Mouse (Mus musculus) liver, embryonic 11.5 days (tissue): ENCODE data around the gene Setd1b. TPM values are rescaled to one million over a fixed set of nuclear protein-coding genes. Genes with fewer than 3 reads are reported as not detected.
A peak's percentile ranks its signal among the peaks of the same experiment; 100 is the strongest.

Experiments
- ATAC-seq: fragments of 200-750 bp; cut with Nextera tagmentation; replicated peaks from 2 replicates; pipeline ENCODE4 v1.8.0; 2017; ENCODE audit warnings: moderate number of reproducible peaks, mild to moderate bottlenecking, moderate TSS enrichment, moderate library complexity; ENCODE audit not compliant: low FRiP score
- DNase-seq: peaks from one replicate; pipeline ENCODE4 v3.0.0-alpha.2; 2017; ENCODE audit warnings: low spot score
- H3K27ac ChIP-seq: fragments of 300-500 bp; sonication (generic); 2 replicates; pipeline ENCODE4 v1.5.1; 2014; ENCODE audit warnings: mild to moderate bottlenecking, low read depth, low read length, control low read depth
- H3K27me3 ChIP-seq: fragments of 300-500 bp; sonication (generic); replicated peaks from 2 replicates; pipeline ENCODE4 v1.6.1; 2014; ENCODE audit warnings: low read length, mixed read lengths; ENCODE audit not compliant: control insufficient read depth, insufficient read depth
- H3K36me3 ChIP-seq: fragments of 300-500 bp; sonication (generic); 2 replicates; pipeline ENCODE4 v1.6.1; 2014; ENCODE audit warnings: mild to moderate bottlenecking, low read length, moderate library complexity, mixed read lengths; ENCODE audit not compliant: control insufficient read depth, insufficient read depth
- H3K4me1 ChIP-seq: fragments of 300-500 bp; sonication (generic); replicated peaks from 2 replicates; pipeline ENCODE4 v1.6.1; 2014; ENCODE audit warnings: low read length, mixed read lengths; ENCODE audit not compliant: control insufficient read depth, insufficient read depth
- H3K4me2 ChIP-seq: fragments of 300-500 bp; sonication (generic); 2 replicates; pipeline ENCODE4 v1.6.1; 2014; ENCODE audit warnings: mild to moderate bottlenecking, control low read depth, moderate library complexity
- H3K4me3 ChIP-seq: fragments of 300-500 bp; sonication (generic); 2 replicates; pipeline ENCODE4 v1.5.1; 2014; ENCODE audit warnings: low read depth, low read length, control low read depth
- H3K9ac ChIP-seq: fragments of 300-500 bp; sonication (generic); 2 replicates; pipeline ENCODE4 v1.6.1; 2014; ENCODE audit warnings: low read depth, low read length, control low read depth
- H3K9me3 ChIP-seq: fragments of 300-500 bp; sonication (generic); 2 replicates; pipeline ENCODE4 v1.6.1; 2016; ENCODE audit warnings: low read length, inconsistent platforms, mixed read lengths; ENCODE audit not compliant: control insufficient read depth
- WGBS: fragments of 180-500 bp; shearing (Covaris S2); extraction: QIAGEN DNeasy Blood & Tissue Kit; methylation state at CpG from one replicate; pipeline ENCODE4 v1.1.7; 2014; 5-methylcytosine and 5-hydroxymethylcytosine counted together
- polyA plus RNA-seq: library from polyadenylated mRNA; unstranded; fragments of >200 nt; fragmentation: Nextera tagmentation; extraction: Ambion mirVana; gene quantifications from 2 replicates; pipeline ENCODE4 v1.2.1, GENCODE M21; 2014

Setd1b gene
- polyA plus RNA-seq, 1 experiment from 2014 or later: 9.6 TPM

DNA sequence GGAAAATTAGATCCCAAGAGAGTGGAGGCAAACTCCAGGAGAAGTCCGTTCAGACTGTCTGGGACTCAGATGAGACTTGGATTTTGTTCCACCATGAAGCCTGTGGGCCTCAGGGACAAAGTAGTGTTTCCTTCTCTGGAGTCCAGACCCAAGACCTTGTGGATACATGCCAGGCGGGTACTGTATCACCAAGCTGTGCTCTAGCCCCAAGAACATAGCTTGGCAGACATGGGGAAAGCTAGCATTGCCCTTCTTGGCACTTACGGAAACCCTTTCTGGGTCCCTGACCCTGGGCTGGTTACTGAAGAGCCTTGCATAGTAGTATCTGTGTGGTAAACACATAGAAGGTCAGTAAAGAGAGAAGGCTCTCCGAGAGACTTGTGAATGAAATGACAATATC is 17.5 kb downstream of the Setd1b start:
- H3K9ac ChIP-seq: no peak overlapping the region
- peaks cover 66% of the 10 kb centered on the region for H3K36me3 ChIP-seq
- H3K4me1 ChIP-seq: no peaks in the 10 kb centered on the region
- ATAC-seq (no peak), DNase-seq (no peak)
- no peaks in the 10 kb centered on the region for H3K27me3 ChIP-seq
- H3K27ac ChIP-seq: no peak overlapping the region
- no peak overlapping the region for H3K4me2 ChIP-seq
- no peaks in the 10 kb centered on the region for H3K9me3 ChIP-seq
- no peak overlapping the region for H3K4me3 ChIP-seq
- 89% methylated on average over 4 of the region's 4 CpGs for WGBS

DNA sequence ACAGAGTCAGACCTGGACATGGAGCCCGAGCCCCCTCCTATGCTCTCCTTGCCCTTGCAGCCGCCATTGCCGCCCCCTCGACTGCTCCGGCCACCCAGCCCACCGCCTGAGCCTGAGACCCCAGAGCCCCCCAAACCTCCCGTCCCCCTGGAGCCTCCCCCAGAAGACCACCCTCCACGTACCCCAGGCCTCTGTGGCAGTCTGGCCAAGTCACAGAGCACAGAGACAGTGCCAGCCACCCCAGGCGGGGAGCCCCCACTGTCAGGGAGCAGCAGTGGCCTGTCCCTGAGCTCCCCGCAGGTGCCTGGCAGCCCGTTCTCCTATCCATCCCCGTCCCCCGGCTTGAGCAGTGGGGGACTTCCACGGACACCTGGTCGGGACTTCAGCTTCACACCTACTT is 17.9 kb downstream of the Setd1b start:
- Histone ChIP-seq H3K9ac (no peak overlapping the region), H3K36me3 (peaks cover 63% of the 10 kb centered on the region), H3K4me3 (no peak overlapping the region), H3K27ac (no peak overlapping the region), H3K4me1 (no peaks in the 10 kb centered on the region), H3K4me2 (no peak overlapping the region), H3K9me3 (no peaks in the 10 kb centered on the region), H3K27me3 (no peaks in the 10 kb centered on the region)
- DNase-seq: no peak
- no peak for ATAC-seq
- 94% methylated on average over 15 of the region's 15 CpGs for WGBS

DNA sequence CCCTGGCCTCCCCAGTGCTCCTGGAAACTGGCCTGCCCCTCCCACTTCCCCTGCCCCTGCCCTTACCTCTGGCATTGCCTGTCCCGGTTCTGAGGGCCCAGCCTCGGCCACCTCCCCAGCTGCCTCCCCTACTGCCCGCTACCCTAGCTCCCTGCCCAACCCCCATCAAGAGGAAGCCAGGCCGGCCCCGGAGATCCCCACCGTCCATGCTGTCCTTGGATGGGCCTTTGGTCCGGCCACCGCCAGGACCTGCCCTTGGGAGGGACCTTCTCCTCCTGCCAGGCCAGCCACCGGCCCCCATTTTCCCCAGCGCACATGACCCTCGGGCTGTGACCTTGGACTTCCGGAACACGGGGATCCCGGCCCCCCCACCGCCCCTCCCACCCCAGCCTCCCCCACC is 18.3 kb downstream of the Setd1b start:
- Histone ChIP-seq H3K4me3 (no peak overlapping the region), H3K27ac (no peak overlapping the region), H3K9me3 (no peaks in the 10 kb centered on the region), H3K4me2 (no peak overlapping the region), H3K4me1 (no peaks in the 10 kb centered on the region), H3K27me3 (no peaks in the 10 kb centered on the region), H3K9ac (no peak overlapping the region), H3K36me3 (peaks cover 62% of the 10 kb centered on the region)
- ATAC-seq (no peak), DNase-seq (no peak)
- 91% methylated on average over 15 of the region's 15 CpGs for WGBS

DNA sequence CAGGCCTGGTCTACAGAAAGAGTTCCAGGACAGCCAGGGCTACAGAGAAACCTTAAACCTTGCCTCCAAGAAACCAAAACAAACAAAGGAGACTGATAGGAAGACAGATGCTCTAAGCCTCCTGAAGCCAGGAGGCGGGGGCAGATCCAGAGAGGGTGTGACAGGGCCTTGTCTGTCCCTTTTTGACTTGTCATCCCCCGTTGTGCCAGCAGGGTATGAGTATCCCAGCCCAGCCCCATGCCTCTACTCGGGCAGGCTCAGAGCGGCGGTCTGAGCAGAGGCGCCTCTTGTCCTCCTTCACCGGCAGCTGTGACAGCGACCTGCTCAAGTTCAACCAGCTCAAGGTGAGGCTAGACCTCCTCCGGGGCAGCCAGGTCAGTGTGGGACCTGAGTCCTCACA is 20.9 kb downstream of the Setd1b start:
- DNase-seq (no peak), ATAC-seq (no peak)
- H3K36me3 ChIP-seq: peaks cover 60% of the 10 kb centered on the region
- H3K9ac ChIP-seq: no peak overlapping the region
- H3K9me3 ChIP-seq: no peaks in the 10 kb centered on the region
- no peak overlapping the region for H3K27ac ChIP-seq
- H3K4me1 ChIP-seq: no peaks in the 10 kb centered on the region
- no peak overlapping the region for H3K4me2 ChIP-seq
- H3K27me3 ChIP-seq: no peaks in the 10 kb centered on the region
- WGBS: 84% methylated on average over 9 of the region's 9 CpGs
- H3K4me3 ChIP-seq: no peak overlapping the region

DNA sequence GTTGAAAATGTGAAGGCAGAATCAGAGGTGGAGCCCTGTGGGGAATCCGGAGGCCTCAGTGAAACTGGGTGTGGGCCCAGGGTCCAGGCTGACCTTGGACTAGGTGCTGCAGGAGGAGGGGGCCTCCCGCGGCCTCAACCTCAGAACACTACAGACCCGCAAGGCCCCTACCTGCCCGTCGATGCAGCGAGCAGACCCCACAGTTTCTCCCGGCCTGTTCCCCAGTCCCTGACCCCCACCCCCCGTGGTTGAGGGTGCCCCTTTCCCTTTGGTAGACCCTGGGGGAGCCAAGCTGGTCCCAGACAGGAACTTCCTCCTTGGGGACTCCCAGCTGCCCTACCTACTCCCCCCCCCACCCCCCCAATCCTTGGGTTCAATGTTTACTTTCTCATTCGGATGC is 24.4 kb downstream of the Setd1b start:
- WGBS: 92% methylated on average over 10 of the region's 10 CpGs
- H3K4me3 ChIP-seq: no peak overlapping the region
- no peak for ATAC-seq
- peaks cover 27% of the 10 kb centered on the region for H3K36me3 ChIP-seq
- H3K4me2 ChIP-seq: no peak overlapping the region
- H3K4me1 ChIP-seq: no peaks in the 10 kb centered on the region
- no peaks in the 10 kb centered on the region for H3K9me3 ChIP-seq
- H3K9ac ChIP-seq: no peak overlapping the region
- H3K27ac ChIP-seq: no peak overlapping the region
- H3K27me3 ChIP-seq: no peaks in the 10 kb centered on the region
- DNase-seq: no peak

DNA sequence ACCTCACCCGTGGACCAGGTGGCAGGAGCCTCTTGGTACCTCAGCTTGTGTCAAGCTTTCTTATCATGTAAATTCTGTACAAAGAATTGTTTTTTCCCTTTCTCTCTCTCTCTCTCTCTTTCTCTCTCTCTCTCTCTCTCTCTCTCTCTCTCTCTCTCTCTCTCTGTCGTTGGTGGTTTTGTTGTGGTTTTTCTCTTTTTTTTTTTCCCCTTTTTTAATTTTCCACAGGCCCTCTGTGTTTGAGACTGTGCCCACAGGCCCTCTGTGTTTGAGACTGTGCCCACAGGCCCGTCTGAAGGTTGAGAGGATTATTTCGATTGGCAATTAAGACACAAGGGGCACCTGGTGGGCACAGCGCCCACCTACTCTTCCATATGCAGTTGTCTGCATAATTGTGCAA is 25.6 kb downstream of the Setd1b start:
- DNase-seq (no peak), ATAC-seq (no peak)
- H3K36me3 ChIP-seq: peaks cover 24% of the 10 kb centered on the region
- H3K4me3 ChIP-seq: no peak overlapping the region
- no peaks in the 10 kb centered on the region for H3K9me3 ChIP-seq
- peaks cover 4% of the 10 kb centered on the region; the same call in 1 of the 2 replicates for H3K4me1 ChIP-seq
- no peaks in the 10 kb centered on the region for H3K27me3 ChIP-seq
- H3K4me2 ChIP-seq: no peak overlapping the region
- WGBS: 77% methylated on average over 5 of the region's 5 CpGs
- no peak overlapping the region for H3K9ac ChIP-seq
- no peak overlapping the region for H3K27ac ChIP-seq

DNA sequence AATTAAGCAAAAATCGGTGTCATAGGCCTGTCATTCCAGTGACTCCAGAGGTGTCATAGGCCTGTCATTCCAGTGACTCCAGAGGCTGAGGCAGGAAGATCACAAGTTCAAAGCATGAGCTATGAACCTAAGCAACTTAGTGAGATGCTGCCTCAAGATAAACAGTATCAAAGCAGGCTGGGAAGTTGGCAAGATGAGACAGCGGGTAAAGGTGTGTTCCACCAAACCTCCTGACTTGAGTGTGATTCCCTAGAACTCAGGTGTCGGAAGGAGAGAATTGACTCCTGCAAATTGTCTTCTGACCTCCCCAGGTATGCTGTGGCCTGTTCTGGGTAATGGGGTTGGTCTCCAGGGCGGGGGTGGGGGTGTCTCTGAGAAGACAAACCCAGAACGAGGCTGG is 27.3 kb downstream of the Setd1b start, which contains the start of gene Psmd9:
TSS of gene Psmd9 (plus strand) at position 130 of the 400 bp plus-strand sequence.
- Histone ChIP-seq H3K9me3 (no peaks in the 10 kb centered on the region), H3K36me3 (peaks cover 14% of the 10 kb centered on the region), H3K9ac (no peak within 1 kb of the TSS), H3K4me3 (no peak within 1 kb of the TSS), H3K27me3 (no peaks in the 10 kb centered on the region), H3K4me1 (peaks cover 4% of the 10 kb centered on the region; the same call in 1 of the 2 replicates), H3K27ac (no peak within 1 kb of the TSS), H3K4me2 (no peak within 1 kb of the TSS)
- no peak for ATAC-seq
- WGBS: 79% methylated on average over 5 of the region's 5 CpGs
- DNase-seq: no peak

DNA sequence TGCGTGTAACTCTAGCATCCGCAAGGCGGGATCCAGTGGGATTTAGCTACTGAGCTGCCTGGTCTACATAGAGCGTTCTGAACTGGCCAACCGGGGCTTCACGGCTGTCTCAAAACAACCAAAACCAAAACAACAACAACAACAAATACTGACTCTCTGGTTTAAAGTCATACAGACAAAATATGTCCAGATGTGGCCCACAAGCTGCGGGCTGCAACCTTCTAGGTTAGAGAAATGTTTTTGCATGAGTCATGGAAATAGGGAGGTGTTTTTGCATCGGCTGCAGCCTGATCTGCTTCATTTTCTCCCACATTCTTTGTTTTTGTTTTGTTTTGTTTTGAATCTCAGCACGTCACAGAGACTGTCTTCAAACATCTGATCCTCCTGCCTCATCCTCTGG is 28.4 kb downstream of the Setd1b start:
- Histone ChIP-seq H3K36me3 (peaks cover 11% of the 10 kb centered on the region), H3K9ac (no peak overlapping the region), H3K4me3 (no peak overlapping the region), H3K27me3 (no peaks in the 10 kb centered on the region), H3K9me3 (no peaks in the 10 kb centered on the region), H3K4me2 (no peak overlapping the region), H3K27ac (no peak overlapping the region), H3K4me1 (peaks cover 4% of the 10 kb centered on the region; the same call in 1 of the 2 replicates)
- WGBS: 80% methylated on average over 9 of the region's 9 CpGs
- DNase-seq (no peak), ATAC-seq (no peak)

DNA sequence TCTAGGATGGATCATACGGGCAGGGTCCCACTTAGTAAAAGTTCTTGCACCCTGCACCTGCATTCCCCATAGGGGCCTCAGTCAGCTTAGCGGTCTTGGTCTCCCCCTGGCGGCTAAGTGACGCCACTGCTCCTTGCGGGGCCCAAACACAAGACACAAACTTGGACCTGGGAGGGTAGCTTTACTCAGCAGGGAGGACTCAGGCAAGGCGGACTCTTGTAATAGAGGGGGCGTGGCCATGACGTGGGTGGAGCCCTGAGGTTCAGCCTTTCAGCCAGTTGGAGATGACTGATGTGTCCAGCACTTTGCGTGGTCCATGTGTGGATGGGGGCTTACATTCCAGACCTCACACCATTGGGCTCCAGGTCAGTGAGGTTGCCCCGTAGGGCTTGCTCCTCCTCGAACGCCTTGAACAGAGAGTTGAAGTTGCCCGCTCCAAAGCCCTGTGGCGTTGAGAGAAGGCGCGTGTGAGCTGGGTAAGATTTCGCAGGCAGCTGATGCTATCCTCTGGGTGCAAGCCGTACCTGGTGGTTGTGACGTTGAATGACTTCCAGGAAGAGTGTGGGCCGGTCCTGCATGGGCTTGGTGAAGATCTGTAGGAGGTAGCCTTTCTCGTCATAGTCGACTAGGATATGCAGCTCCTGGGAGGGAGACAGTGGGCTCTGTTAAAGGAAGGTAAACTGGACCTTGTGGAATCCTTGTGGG is 29.8 kb downstream of the Setd1b start:
- 20% methylated on average over 22 of the region's 22 CpGs for WGBS
- Histone ChIP-seq H3K4me1 (peaks cover 4% of the 10 kb centered on the region; the same call in 1 of the 2 replicates), H3K4me3 (peak overlapping the region; percentile 27), H3K4me2 (peak overlapping the region; percentile 58), H3K27ac (no peak overlapping the region), H3K36me3 (peaks cover 1% of the 10 kb centered on the region; the same call in 1 of the 2 replicates), H3K9me3 (no peaks in the 10 kb centered on the region), H3K27me3 (no peaks in the 10 kb centered on the region), H3K9ac (peak overlapping the region; percentile 10; the same call in 1 of the 2 replicates)
- DNase-seq (peak; percentile 81), ATAC-seq (peak; percentile 89)
